Mouse (Mus musculus): ENCODE data around the gene Hrk. TPM values are rescaled to one million over a fixed set of nuclear protein-coding genes. Genes with fewer than 3 reads are reported as not detected.

The Hrk gene
- polyA plus RNA-seq, 1 experiment from 2014 or later: 0.06 TPM

- WGBS: 78% methylated on average over 12 of the region's 12 CpGs
These were observed 21.0 kb upstream of the Hrk start for GRCm38 (mm10) chr5:118143211-118144026.

GRCm38 (mm10) chr5:118144327-118144726 is 20.1 kb upstream of the Hrk start:
- no peaks in the 10 kb centered on the region for H3K9me3 ChIP-seq
- H3K27ac ChIP-seq: no peak overlapping the region

More at GRCm38 (mm10) chr5:118143211-118144026, 21.0 kb upstream of the Hrk start:
- H3K27me3 ChIP-seq: no peaks in the 10 kb centered on the region
- no peak overlapping the region for H3K4me2 ChIP-seq
- no peak overlapping the region for H3K4me3 ChIP-seq
- H3K9me3 ChIP-seq: no peaks in the 10 kb centered on the region
- no peak overlapping the region for H3K9ac ChIP-seq
- H3K36me3 ChIP-seq: peaks cover 26% of the 10 kb centered on the region
- H3K4me1 ChIP-seq: peaks cover 20% of the 10 kb centered on the region
- H3K27ac ChIP-seq: no peak overlapping the region
- ATAC-seq (ENCODE audit: borderline replicate concordance, extremely low read depth, low FRiP score, low TSS enrichment): no peak

GRCm38 (mm10) chr5:118144770-118145169 is 19.7 kb upstream of the Hrk start:
- ATAC-seq (ENCODE audit: borderline replicate concordance, extremely low read depth, low FRiP score, low TSS enrichment): no peak
- Histone ChIP-seq H3K27ac (no peak overlapping the region), H3K4me3 (no peak overlapping the region), H3K4me2 (no peak overlapping the region), H3K4me1 (peaks cover 20% of the 10 kb centered on the region), H3K9me3 (no peaks in the 10 kb centered on the region), H3K27me3 (no peaks in the 10 kb centered on the region), H3K9ac (no peak overlapping the region), H3K36me3 (peaks cover 23% of the 10 kb centered on the region)
- 67% methylated on average over 6 of the region's 6 CpGs for WGBS

More at GRCm38 (mm10) chr5:118144327-118144726, 20.1 kb upstream of the Hrk start:
- no peak overlapping the region for H3K4me3 ChIP-seq
- no peaks in the 10 kb centered on the region for H3K27me3 ChIP-seq
- H3K9ac ChIP-seq: no peak overlapping the region
- H3K4me2 ChIP-seq: no peak overlapping the region
- ATAC-seq (ENCODE audit: borderline replicate concordance, extremely low read depth, low FRiP score, low TSS enrichment): no peak
- peaks cover 26% of the 10 kb centered on the region for H3K36me3 ChIP-seq
- H3K4me1 ChIP-seq: peaks cover 20% of the 10 kb centered on the region
- WGBS: 77% methylated on average over 4 of the region's 4 CpGs

GRCm38 (mm10) chr5:118145458-118145857 is 19.0 kb upstream of the Hrk start:
- Histone ChIP-seq H3K9me3 (no peaks in the 10 kb centered on the region), H3K4me1 (peaks cover 20% of the 10 kb centered on the region), H3K4me2 (no peak overlapping the region), H3K36me3 (peaks cover 19% of the 10 kb centered on the region), H3K9ac (no peak overlapping the region), H3K4me3 (no peak overlapping the region), H3K27ac (peak overlapping the region; percentile 16; the same call in 1 of the 2 replicates), H3K27me3 (no peaks in the 10 kb centered on the region)
- 89% methylated on average over 3 of the region's 3 CpGs for WGBS
- no peak for ATAC-seq (ENCODE audit: borderline replicate concordance, extremely low read depth, low FRiP score, low TSS enrichment)

GRCm38 (mm10) chr5:118145999-118146679 is 18.3 kb upstream of the Hrk start:
- WGBS: 64% methylated on average over 15 of the region's 15 CpGs
- H3K9ac ChIP-seq: no peak overlapping the region
- H3K27ac ChIP-seq: peak overlapping the region; percentile 16; the same call in 1 of the 2 replicates
- H3K36me3 ChIP-seq: peaks cover 13% of the 10 kb centered on the region
- no peaks in the 10 kb centered on the region for H3K9me3 ChIP-seq
- ATAC-seq (ENCODE audit: borderline replicate concordance, extremely low read depth, low FRiP score, low TSS enrichment): no peak
- H3K4me2 ChIP-seq: no peak overlapping the region
- H3K4me1 ChIP-seq: peaks cover 20% of the 10 kb centered on the region
- no peaks in the 10 kb centered on the region for H3K27me3 ChIP-seq
- H3K4me3 ChIP-seq: no peak overlapping the region

- H3K27me3 ChIP-seq: no peaks in the 10 kb centered on the region
- no peak overlapping the region for H3K4me2 ChIP-seq
- no peaks in the 10 kb centered on the region for H3K9me3 ChIP-seq
- H3K9ac ChIP-seq: no peak overlapping the region
- H3K4me3 ChIP-seq: no peak overlapping the region
- no peak overlapping the region for H3K27ac ChIP-seq
- H3K36me3 ChIP-seq: peaks cover 3% of the 10 kb centered on the region
- ATAC-seq (ENCODE audit: borderline replicate concordance, extremely low read depth, low FRiP score, low TSS enrichment): no peak
- WGBS: 72% methylated on average over 10 of the region's 10 CpGs
- peaks cover 20% of the 10 kb centered on the region for H3K4me1 ChIP-seq
These were observed 17.2 kb upstream of the Hrk start for GRCm38 (mm10) chr5:118147264-118147663.

- Histone ChIP-seq H3K36me3 (no peaks in the 10 kb centered on the region), H3K9ac (no peak overlapping the region), H3K9me3 (no peaks in the 10 kb centered on the region), H3K27ac (no peak overlapping the region), H3K4me1 (peaks cover 36% of the 10 kb centered on the region), H3K4me3 (no peak overlapping the region), H3K27me3 (no peaks in the 10 kb centered on the region), H3K4me2 (no peak overlapping the region)
- ATAC-seq (ENCODE audit: borderline replicate concordance, extremely low read depth, low FRiP score, low TSS enrichment): no peak
- 63% methylated on average over 3 of the region's 3 CpGs for WGBS
These were observed 14.7 kb upstream of the Hrk start for GRCm38 (mm10) chr5:118149711-118150110.

GRCm38 (mm10) chr5:118154839-118155564 is 9.4 kb upstream of the Hrk start, which contains the start of gene Fbxw8:
Gene Fbxw8 (minus strand): TSS chr5:118155464.
- Histone ChIP-seq H3K9ac (peak within 1 kb of the TSS; percentile 79), H3K27me3 (0 out of 2 replicates have a peak, but pooled peaks cover 6% of the 10 kb centered on the region), H3K9me3 (no peaks in the 10 kb centered on the region), H3K36me3 (no peaks in the 10 kb centered on the region), H3K4me2 (peak within 1 kb of the TSS; percentile 69), H3K27ac (peak within 1 kb of the TSS; percentile 71), H3K4me3 (peak within 1 kb of the TSS; percentile 71), H3K4me1 (peaks cover 20% of the 10 kb centered on the region)
- ATAC-seq (ENCODE audit: borderline replicate concordance, extremely low read depth, low FRiP score, low TSS enrichment): peak; percentile 86; the same call in 1 of the 2 replicates
- WGBS: under 1% methylated on average over 64 of the region's 67 CpGs

GRCm38 (mm10) chr5:118155565-118155947 is 8.9 kb upstream of the Hrk start:
- Histone ChIP-seq H3K27ac (no peak overlapping the region), H3K9me3 (no peaks in the 10 kb centered on the region), H3K4me3 (peak overlapping the region; percentile 71), H3K27me3 (peaks cover 10% of the 10 kb centered on the region; the same call in 1 of the 2 replicates), H3K36me3 (no peaks in the 10 kb centered on the region), H3K9ac (peak overlapping the region; percentile 79; the same call in 1 of the 2 replicates), H3K4me2 (peak overlapping the region; percentile 69), H3K4me1 (peaks cover 20% of the 10 kb centered on the region)
- 19% methylated on average over 9 of the region's 9 CpGs for WGBS
- ATAC-seq (ENCODE audit: borderline replicate concordance, extremely low read depth, low FRiP score, low TSS enrichment): no peak

- H3K9me3 ChIP-seq: no peaks in the 10 kb centered on the region
- peaks cover 22% of the 10 kb centered on the region for H3K27me3 ChIP-seq
- no peak overlapping the region for H3K4me2 ChIP-seq
- H3K36me3 ChIP-seq: no peaks in the 10 kb centered on the region
- WGBS: 5% methylated on average over 4 of the region's 4 CpGs
- no peak for ATAC-seq (ENCODE audit: borderline replicate concordance, extremely low read depth, low FRiP score, low TSS enrichment)
- H3K27ac ChIP-seq: no peak overlapping the region
- peaks cover 20% of the 10 kb centered on the region for H3K4me1 ChIP-seq
- no peak overlapping the region for H3K4me3 ChIP-seq
- H3K9ac ChIP-seq: no peak overlapping the region
These were observed 7.5 kb upstream of the Hrk start for GRCm38 (mm10) chr5:118156976-118157375.

GRCm38 (mm10) chr5:118160691-118161090 is 3.8 kb upstream of the Hrk start:
- Histone ChIP-seq H3K27ac (no peak overlapping the region), H3K36me3 (no peaks in the 10 kb centered on the region), H3K4me3 (no peak overlapping the region), H3K9ac (no peak overlapping the region), H3K27me3 (peaks cover 58% of the 10 kb centered on the region), H3K4me1 (peaks cover 4% of the 10 kb centered on the region; the same call in 1 of the 2 replicates), H3K9me3 (no peaks in the 10 kb centered on the region), H3K4me2 (no peak overlapping the region)
- no peak for ATAC-seq (ENCODE audit: borderline replicate concordance, extremely low read depth, low FRiP score, low TSS enrichment)
- WGBS: 30% methylated on average over 4 of the region's 4 CpGs

All from lung, embryonic 15.5 days (tissue).